Mouse (Mus musculus) gastrocnemius, postnatal 36 days (tissue): ENCODE results near the gene Ccdc157. TPM values are rescaled to one million over a fixed set of nuclear protein-coding genes. Genes with fewer than 3 reads are reported as not detected.
"Not testable (repeated sequence)": the region's sequence is repeated elsewhere in the genome, so short reads cannot be mapped to it uniquely, and the experiment has no call there.

Experiments
- DNase-seq, 2 experiments: peaks; one replicate each; pipeline ENCODE4 v3.0.0; 2022
- intact Hi-C: fragments of 180-260 bp; cut with DNase I; formaldehyde crosslinking; loops from one replicate; pipeline ENCODE4 v1.15.1; 2025
- total RNA-seq, 2 experiments: library from RNA; stranded (reverse); gene quantifications; 2 replicates each; pipeline ENCODE4 v1.2.3; 2021

Ccdc157 gene
- total RNA-seq, 2 experiments from 2014 or later = 2.6 to 2.8 TPM

- intact Hi-C loops = no loop called here
Observed at GRCm38 (mm10) chr11:4108691-4109090, 51.4 kb downstream of the Ccdc157 start.

GRCm38 (mm10) chr11:4107901-4108300 is 52.2 kb downstream of the Ccdc157 start:
- intact Hi-C loops, DNase-seq: not testable (repeated sequence)

More at GRCm38 (mm10) chr11:4108691-4109090, 51.4 kb downstream of the Ccdc157 start:
- no peak for DNase-seq

DNA sequence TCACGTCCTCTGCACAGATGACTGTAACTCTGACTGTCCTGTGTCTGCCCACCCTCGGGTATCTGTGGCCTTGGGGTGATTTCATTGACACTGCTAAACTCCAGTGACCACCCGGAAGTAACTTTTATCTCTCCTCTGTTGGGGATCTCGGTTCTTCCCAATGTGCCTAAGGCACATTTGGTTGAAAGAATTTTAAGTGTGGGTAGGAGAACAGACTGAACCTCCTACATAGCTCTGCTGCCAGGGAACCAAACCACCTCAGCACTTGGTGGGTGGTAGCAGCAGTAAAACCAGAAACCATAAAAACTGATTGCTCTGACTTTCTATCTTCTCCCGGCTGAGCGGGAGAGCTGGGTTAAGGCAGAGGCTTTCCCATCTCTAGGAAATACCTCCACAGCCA is 54.6 kb downstream of the Ccdc157 start:
- intact Hi-C loops = no loop called here

DNA sequence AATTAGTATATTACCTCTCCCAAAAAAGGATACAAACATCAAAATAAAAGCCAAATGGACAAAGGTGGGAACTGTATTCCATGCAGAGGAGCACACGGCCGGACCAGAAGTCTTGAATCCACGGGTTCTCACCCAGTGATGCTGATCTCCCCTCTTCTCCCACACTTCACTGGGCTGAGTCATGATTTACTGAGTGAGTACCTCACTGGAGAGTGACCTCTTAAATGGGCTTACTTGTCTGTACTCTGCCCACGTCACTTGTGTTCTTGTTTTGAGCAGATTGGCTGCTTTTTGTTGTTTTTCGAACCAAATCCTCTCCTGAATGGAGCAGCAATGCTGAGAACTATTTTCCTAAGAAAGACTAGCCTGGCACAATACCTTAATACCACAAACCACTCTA is 55.1 kb downstream of the Ccdc157 start:
- intact Hi-C loops = no loop called here
- DNase-seq = no peak

More for the DNA sequence above, 54.6 kb downstream of the Ccdc157 start:
- no peak for DNase-seq

- DNase-seq = no peak
- intact Hi-C loops = no loop called here
Observed at GRCm38 (mm10) chr11:4103522-4103921, 56.6 kb downstream of the Ccdc157 start.

GRCm38 (mm10) chr11:4101851-4102250 is 58.2 kb downstream of the Ccdc157 start:
- intact Hi-C loops = no loop called here

DNA sequence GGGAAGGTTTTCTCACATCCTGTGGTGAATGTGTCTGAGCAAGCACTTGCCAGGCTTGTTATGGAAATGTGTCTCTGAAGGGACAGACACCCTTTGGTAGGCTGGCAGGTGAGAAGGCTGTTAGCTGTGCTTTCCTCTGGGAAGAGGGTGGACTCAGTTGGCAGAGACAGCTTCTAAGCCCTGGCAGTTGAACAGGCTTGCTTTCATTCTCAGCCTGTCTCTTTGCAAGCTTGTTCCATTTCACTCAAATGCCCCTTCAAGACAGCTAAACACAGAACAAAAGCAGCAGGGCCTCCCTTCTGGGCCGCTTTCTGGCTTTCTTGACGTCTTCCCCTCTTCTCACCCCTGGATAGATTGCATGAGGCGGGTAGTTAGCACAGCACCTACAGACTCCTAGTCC is 60.6 kb downstream of the Ccdc157 start:
- DNase-seq = no peak
- intact Hi-C loops = no loop called here

More at GRCm38 (mm10) chr11:4101851-4102250, 58.2 kb downstream of the Ccdc157 start:
- no peak for DNase-seq

GRCm38 (mm10) chr11:4098816-4099215 is 61.3 kb downstream of the Ccdc157 start:
- no peak for DNase-seq
- intact Hi-C loops = no loop called here

DNA sequence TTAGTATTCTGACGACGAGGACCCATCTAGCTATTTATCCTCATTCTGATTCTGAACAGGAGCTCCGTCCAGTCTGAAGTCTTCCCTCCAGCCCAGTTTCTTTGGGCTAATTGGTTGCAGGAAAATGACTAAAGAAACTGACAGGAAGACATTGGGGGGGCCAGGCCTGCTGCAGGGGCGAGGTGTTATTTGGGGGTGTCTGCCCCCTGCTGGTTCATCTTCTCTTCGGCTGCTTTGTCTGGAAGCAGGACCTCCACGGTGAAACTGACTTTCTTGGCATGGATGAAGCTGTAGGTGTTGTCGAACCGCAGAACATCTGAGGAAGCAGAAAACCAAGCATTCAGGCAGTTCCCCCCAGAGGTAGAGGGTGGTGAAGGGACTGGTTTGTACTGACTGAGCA is 62.0 kb downstream of the Ccdc157 start:
- no peak for DNase-seq
- intact Hi-C loops = no loop called here

DNA sequence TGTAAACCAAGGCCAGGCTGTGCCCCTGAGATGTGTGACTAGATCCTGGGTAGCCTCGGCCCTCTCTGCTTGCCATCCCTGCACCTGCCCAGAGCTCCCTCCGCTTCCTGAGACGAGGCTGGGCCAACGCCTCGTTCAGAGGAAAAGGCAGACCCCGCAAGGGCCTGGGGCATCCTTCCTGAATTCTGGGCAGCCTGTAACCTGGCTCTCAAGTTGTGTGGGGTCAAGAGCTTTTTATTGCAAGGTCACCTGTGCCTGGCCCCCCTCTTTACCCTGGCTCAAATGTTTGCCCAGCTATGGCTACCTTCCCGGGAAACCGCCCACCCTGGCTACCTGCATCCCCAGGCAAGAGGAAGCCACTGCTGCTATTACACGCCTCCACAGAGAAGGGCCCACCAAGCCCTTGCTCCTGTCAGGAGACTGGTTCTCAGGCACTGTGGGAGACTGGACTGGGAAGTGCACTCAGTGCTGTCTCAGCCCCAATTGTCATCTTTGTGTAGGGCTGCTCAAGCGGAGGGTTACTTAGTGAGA is 62.9 kb downstream of the Ccdc157 start:
- intact Hi-C loops = no loop called here
- DNase-seq = no peak

GRCm38 (mm10) chr11:4096054-4096984 is 63.8 kb downstream of the Ccdc157 start:
- intact Hi-C loops = no loop called here
- DNase-seq = peak; percentile 96 to 98

DNA sequence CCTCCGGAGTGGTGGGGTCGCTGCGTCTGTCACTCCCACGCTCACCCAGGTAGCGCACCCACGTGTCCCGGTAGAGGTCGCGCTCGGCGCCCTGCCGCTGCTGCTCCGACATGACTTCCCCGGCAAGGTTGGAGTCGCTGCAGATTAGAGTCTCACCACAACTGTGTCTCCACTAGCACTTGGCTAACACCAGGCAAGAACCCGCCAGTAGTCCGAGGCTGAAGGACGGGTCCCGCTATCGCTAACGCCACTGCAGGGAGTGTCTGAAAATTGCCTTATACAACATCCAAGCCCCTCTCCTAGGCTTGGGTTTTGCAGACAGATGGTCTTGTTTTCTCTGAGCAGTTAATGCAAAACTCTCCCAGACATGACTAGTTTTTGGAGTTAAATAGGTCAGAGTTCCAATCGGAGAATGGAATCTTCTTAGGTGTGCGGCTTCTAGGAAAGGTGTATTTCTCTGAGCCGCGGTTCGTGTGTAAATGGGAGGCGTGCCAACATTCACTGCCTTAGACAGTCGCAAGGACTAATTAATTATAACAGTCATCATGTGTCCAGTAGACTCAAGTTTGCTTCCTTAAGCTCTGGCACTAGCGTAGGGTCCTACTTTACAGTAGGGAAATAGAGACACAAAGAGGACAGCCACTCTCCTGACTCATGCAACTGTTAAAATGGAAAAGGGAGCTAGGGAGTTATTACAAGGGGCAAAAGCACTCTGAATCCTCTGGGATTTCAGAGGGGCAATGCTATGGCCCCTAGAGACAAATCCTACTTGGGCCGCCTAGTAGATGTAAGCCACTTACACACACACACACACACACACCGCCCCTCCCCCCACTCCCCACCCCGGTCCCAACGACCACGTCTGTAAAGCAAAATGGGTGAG is 64.7 kb downstream of the Ccdc157 start, which contains the start of gene Mtfp1:
Gene Mtfp1, minus strand, starts transcription at position 275 of the 883 bp plus-strand sequence.
- DNase-seq = peak; percentile 27 to 45
- intact Hi-C loops = loop anchor here (2.0 kb wide), 1 partner anchor 27 kb away; the partner anchor contains the start of gene Sec14l2

DNA sequence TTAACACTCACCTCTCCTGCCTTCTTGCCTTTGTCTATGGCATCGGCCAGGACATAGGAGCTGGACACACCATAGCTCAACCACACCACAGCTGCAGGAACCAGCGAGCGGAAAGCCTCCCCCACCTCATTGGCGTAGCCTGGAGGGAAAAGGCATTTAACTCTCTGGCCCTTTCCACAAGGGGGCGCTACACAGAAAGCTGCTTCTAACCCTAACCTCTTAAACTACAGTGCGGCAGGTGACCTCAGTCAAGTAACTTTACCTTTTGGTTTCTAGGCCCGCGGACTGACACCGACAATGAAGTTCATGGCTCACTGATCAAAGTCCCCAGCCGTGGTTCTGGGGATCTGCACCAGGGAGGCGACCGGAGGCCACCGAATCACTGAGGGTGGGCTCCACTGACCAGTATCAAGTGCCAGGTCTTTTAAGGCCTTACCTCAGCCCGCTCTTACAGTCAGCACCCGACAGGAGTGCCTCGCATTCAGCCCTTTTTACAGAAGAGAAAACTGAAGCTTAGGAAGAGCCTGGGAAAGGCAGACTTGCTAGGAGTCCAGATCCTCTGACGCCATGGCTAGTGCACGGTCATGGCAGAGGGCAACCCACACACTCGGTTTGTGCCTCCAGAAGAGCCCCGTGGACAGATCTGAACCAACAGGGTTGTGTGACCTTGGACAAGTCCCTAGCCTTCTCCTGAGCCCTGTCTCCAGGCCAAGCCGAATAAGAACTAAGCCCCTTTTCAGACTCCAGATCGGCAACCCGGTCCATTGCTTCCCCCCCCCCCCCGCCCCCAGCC is 65.5 kb downstream of the Ccdc157 start:
- intact Hi-C loops = loop anchor here (2.0 kb wide), 1 partner anchor 28 kb away; the partner anchor contains the start of gene Sec14l2
- peak in 1 of 2 experiments; percentile 60 for DNase-seq

- no peak for DNase-seq
- intact Hi-C loops = loop anchor here (2.0 kb wide), 1 partner anchor 29 kb away; the partner anchor contains the start of gene Sec14l2
Observed at GRCm38 (mm10) chr11:4093459-4094377, 66.4 kb downstream of the Ccdc157 start.
